Mouse (Mus musculus): Measurements from ENCODE around the gene Wbp2nl.

Wbp2nl gene

DNA sequence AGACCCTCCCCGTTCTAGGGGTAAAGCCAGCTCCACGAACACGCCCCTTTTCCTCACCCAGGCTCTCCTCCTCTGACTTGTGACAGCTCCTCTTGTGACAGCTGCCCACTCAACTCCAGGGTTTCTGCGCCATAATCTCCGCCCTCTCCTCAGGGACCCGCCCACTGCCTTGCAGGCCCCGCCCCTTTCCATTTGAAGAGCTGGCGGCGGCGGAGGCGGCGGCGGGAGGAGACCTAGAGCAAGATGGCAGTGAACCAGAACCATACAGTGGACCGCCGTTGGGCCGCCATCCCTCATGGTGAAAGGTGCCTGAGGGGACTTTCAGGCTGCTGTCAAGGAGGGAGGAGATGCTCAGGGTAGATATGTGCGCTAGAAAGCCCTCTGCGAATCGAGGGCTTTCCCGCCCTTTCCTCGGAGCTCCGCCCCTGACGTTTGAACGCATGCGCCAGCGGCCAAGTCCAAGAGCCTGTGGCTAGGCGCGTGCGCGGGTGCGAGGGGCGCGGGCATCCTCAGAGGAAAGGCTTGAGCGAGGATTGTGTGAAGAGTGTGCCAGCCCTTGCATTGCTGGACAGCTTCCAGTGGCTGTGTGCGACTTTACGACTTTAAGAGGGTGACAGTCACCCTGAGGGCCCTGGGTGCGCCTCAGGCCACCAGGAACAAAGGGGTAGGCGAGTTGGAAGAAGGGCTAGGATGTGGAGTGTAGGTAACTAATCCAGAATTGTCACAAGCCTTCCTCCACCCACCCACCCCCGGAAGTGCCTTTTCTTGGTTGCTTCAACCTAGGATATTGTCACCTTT, at the start of gene Wbp2nl:
Wbp2nl (plus strand) TSS at position 191 of the 798 bp plus-strand sequence.
- peak; percentile 22 for DNase-seq (ENCODE audit: extremely low read depth, insufficient read length, low spot score)

DNA sequence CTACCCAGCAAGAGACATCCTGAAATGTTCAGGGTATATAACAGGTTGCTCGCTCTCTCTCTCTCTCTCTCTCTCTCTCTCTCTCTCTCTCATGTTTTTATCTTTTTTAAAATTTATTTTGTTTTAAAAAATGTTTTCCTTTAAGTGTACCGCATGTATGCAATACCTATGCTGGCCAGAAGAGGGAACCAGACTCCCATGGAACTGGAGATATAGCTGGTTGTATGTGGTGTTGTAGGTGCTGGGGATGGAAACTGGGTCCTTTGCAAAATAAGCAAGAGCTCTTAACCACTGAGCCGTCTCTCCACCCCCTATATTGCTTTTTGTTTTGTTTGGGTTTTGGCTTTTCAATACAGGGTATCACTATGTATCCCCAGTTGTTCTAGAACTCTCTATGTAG, 47.2 kb upstream of the Wbp2nl start:
- DNase-seq (ENCODE audit: extremely low read depth, insufficient read length, low spot score), result no peak

DNA sequence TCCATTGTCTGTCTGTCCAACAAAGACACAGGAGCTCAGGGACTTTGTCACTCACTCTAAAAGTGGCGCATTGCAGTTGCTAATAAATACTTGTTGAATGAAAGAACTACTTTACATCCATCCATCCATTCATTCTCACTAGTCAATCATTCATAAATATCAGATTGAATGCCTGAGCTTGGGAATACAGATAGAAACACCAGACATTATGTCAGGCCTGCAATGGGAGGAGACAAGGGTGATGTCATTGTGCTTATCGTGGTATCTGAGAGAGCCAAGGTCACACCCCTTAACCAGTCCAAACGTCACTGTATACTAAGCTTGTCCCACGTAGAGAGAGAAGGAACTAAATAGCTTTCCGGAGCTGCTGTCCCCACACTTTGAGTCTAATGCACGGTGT, 46.7 kb upstream of the Wbp2nl start, which contains the start of gene 1500009C09Rik:
1500009C09Rik (plus strand) TSS at position 301 of the 400 bp plus-strand sequence.
- DNase-seq (ENCODE audit: extremely low read depth, insufficient read length, low spot score), result no peak

DNA sequence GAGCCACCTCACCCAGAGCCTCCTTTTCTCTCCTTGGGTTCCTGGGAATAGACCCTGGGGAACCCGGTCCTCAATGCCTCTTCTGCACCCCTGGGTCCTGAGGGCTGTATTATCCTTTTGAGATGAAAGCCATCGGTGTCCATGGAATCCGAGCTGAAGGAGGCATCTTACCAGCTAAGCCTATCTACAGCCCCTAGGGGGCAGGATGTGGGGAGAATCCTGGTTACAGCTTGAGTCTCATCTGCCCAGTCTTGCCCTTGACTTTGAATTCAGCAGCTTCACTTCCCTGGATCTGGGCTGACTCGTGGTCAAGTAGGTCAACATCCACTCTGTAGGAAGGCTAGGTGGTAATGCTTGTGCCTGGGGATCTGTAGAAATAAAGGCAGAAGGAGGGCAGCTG, 43.5 kb upstream of the Wbp2nl start:
- DNase-seq (ENCODE audit: extremely low read depth, insufficient read length, low spot score), result no peak

DNA sequence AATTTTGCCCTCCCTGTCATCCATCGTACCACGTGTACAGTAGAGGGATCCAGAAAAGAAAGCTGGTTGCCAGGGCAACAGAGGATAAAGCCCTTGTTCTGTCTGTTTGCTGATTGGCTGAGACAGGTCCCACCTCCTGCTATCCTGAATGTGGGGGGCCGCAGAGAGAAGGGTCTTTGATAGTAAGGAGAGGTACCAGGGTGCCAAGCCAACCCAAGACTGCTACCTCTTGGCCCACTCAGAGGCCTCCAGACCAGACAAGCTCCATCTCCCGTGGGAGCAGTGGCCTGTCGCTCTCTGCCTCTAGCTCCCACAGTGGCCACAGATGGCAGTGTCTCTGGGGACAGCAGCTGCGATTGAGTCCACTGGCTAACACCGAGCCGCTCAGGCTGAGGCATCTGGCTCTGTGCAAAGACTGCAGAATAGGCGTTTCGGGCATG, 42.8 kb upstream of the Wbp2nl start:
- no peak for DNase-seq (ENCODE audit: extremely low read depth, insufficient read length, low spot score)

DNA sequence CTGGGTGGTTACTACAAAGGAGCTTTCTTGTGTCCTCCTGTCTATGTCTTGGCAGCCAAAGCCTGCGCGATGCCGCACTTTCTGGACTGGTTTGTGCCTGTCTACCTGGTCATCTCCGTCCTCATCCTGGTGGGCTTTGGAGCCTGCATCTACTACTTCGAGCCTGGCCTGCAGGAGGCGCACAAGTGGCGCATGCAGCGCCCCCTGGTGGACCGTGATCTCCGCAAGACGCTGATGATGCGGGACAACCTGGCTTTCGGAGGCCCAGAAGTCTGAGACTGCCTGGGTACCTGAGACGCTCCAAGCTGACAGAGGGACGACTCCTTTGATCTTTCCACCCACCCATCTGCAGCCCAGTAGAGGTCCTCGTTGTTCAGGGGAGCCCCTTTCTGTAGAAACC, 39.2 kb upstream of the Wbp2nl start:
- DNase-seq (ENCODE audit: extremely low read depth, insufficient read length, low spot score), result peak; percentile 56

DNA sequence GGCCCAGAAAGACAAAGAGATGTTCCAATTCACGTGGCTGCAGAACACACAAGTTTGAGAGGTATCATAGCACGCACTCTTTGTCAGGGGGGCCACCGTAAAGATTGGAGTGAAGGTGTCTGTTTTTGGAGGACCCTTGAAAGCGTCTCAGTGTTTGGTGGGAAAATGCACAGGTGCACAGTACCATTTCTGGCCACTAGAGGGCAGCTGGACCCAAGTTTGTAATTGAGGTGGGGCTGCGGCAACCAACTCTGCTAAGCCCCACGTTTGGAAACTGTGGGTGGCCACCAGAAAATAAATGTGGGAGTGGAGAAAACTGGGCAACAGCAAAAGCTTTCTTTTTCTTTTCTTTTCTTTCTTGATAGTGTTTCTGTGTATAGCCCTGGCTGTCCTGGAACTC, 32.4 kb upstream of the Wbp2nl start:
- no peak for DNase-seq (ENCODE audit: extremely low read depth, insufficient read length, low spot score)

DNA sequence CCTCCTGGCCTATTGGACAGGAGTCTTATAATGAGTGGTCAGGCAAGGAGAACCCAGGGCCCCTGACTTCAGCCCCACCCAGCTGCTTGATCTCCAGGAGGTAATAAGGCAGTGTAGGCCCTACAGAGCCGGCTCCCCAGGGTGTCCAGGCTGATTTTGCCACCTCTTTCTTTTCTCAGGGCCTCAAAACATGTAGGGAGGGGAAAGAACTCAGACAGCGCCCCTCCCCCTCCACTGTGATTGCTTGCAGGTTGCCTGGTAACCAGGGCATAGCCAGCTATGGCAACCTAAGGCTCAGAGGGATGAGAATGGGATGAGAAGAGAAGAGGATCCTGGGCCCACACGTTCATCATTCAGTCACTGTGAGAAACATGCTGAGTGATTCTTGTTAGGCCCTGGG, 30.6 kb upstream of the Wbp2nl start:
- DNase-seq (ENCODE audit: extremely low read depth, insufficient read length, low spot score), result no peak

DNA sequence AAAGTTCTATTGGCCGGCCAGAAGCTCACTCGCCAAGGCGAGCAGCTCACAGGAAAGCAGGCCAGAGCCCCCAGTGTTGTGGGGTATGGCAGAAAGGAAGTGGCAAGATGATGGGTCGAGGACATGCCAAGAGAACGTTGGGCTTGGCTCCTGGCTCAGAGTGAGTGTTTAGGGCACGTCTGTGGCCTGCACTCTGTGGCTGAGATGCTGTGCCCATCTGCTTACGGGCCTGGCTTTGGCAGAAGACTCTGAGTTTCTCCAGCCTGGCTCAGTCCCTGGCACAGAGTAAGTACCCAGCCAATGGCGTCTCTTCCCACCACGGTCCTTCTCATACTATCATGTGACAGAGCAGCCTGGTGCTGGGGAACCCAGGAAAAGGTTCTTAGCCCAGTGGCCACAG, 30.0 kb upstream of the Wbp2nl start:
- peak; percentile 51 for DNase-seq (ENCODE audit: extremely low read depth, insufficient read length, low spot score)

DNA sequence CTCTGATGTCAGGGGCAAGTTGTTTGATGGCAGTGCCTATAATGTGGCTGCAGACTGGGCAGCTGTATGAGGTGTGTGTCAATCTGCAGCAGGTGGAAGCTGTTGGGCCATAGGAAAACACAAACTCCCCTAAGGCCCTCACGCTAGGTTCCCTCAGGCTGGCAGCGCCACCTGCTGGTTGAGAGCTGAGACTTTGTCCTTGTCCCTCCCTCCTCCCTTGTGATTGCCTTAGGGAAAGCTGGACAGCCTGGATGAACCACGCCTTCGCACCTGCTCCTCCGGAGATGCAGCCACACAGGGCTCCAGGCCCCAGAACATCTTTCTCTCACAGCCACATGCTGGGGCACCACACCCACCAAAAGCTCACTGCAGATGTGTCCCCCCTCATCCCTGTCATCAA, 27.6 kb upstream of the Wbp2nl start:
- no peak for DNase-seq (ENCODE audit: extremely low read depth, insufficient read length, low spot score)

DNA sequence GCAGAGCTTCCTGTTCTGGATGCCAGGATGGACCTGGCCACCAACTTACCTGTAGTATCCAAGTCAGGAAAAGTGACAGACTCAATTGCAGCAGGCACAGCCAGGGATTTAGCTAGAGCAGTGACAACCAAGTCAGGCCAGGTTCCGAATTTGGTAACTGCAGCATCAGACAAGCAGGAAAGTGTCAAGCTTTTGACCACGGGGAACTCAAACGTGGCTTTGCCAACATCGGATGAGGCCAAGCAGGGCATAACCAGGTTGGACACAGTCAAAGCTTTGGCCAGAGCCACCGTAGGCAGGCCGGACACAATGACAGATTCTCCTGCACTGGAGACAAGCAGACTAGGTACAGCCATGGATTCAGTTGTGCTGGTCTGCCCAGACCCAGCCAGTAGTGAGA, 26.5 kb upstream of the Wbp2nl start:
- DNase-seq (ENCODE audit: extremely low read depth, insufficient read length, low spot score), result no peak

DNA sequence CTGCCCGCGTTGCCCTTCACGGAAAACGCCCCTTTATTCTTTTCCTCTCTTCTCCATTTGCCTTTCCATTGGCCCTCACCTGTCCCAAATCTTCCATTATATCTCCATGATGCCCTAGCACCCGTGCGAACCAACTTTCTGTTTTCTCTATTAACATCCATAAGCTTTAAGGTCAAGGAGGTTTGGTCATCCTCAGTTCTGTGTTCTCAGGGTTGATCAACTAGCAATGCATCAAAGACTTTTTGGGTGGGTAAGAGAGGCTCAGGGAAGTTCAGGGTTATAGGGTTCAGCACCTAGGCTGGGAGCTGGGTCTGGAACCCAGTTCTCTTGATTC, 24.2 kb upstream of the Wbp2nl start, which contains the start of gene Sept3:
Sept3 (plus strand) TSS at position 301 of the 334 bp plus-strand sequence.
- no peak for DNase-seq (ENCODE audit: extremely low read depth, insufficient read length, low spot score)

DNA sequence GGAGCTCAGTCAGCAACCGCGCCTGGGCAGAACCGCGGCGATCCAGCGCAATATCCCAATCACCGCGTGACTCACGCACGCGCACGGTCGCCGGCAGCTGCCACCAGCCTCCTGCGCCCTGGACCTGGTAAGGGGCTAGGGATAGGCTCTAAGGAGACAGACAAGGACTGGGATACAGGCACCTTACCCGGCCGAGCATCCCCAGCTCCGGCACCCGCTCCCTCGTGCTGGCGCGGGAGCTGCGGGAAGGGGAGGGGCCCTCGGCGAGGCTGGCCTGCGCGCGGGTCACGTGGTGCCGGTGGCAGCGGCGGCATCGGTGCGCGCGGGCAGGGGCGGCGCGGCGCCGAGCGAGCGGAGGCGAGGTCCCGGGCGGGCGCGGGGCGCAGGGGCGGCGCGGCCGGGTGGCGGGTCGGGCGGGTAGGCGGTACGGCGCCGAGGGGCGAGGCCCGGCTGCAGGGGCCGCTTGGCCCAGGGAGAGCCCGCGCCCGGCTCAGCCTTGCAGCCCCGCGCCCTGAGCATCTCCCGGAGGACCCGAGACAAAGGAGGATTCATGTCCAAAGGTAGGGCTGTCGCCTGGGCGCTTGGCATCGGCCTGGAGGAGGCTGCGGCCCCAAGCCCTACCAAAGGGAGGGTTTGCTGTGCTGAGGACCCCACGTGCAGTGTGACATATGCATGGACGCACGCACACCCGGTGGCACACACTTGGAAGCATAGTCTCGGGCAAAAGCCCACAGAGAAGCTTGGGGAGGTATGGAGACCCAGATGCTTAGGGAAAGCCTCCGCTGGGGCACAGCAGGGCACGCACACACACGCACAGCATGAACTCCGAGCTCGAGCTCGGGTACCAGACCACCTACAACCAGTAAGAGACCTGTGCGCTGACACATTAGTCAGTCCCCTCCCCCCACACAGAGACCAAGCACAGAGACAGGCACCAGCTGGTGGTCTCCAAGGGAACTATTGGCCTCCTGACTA, 23.5 kb upstream of the Wbp2nl start:
- no peak for DNase-seq (ENCODE audit: extremely low read depth, insufficient read length, low spot score)

DNA sequence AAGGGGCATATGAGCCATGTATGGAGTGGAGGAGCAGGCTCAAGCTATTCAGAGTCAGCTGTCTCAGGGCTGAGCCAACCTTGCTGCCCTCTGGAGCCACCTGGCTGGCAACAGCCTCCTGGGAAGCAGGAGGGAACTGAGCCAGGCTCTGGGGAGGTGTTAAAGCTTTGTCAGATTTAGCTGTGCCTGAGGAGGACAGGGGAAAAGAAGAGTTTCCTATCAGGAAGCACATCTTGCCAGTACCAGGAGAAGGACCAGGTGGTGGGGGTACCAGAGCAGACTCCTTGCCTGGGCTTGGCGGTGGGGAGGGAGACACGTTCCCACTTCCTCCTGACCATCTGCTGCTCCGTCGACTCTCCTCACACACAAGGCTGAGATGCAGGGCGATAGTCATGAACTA, 21.2 kb upstream of the Wbp2nl start:
- no peak for DNase-seq (ENCODE audit: extremely low read depth, insufficient read length, low spot score)

DNA sequence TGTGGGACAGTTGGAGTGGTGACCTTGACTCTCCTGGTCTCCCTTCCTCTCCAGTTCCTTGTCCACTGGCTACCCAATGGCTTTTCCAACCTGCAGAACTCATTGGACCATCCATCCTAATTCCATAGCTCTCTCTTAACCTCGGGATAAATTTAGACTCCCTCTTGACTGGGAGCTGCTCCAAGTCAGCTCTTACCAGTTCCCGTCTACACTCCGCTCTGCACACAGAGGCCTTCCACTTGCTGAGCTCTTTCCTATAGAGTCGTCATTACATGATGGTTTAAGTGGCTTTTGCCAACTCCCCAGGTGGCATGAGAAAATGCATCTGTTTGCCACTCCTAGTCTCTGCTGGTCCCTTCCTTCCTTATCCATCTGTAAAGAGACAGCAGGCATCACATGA, 18.1 kb upstream of the Wbp2nl start:
- DNase-seq (ENCODE audit: extremely low read depth, insufficient read length, low spot score), result no peak

DNA sequence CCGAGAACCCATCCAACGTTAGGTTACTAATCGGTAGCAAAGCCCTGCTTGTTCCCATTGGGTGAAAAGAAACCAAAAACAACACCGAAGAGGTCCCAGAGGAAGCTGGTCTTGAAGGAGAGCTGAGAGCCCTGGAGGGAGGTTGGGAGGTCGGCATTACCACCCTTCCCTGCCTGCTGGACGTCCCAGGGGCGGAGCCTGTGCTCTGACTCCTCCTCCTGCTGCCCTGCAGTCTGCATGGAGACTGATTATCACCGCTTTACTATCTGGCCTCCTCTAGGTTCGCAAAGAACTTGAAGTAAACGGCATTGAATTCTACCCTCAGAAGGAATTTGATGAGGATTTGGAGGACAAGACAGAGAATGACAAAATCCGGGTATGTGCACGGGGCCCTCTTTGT, 12.6 kb upstream of the Wbp2nl start:
- DNase-seq (ENCODE audit: extremely low read depth, insufficient read length, low spot score), result no peak

DNA sequence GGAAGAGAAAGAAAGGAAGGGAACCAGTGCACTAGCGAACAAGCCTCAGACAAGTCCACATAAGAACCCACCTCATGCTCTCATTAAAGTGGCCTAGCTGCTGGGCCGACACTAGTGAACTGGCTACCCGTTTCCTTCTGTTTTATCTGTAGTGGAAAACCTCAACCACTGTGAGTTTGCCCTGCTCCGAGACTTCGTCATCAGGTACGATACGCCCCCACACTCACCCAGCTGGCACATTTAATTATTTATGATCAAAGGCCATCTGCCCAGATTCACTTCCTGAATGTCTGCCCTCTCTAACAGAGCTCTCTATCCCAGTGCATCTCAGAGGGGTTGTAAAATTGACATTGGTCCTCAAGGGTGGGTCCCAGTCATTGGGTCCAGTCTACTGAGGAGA, 8.5 kb upstream of the Wbp2nl start:
- no peak for DNase-seq (ENCODE audit: extremely low read depth, insufficient read length, low spot score)

DNA sequence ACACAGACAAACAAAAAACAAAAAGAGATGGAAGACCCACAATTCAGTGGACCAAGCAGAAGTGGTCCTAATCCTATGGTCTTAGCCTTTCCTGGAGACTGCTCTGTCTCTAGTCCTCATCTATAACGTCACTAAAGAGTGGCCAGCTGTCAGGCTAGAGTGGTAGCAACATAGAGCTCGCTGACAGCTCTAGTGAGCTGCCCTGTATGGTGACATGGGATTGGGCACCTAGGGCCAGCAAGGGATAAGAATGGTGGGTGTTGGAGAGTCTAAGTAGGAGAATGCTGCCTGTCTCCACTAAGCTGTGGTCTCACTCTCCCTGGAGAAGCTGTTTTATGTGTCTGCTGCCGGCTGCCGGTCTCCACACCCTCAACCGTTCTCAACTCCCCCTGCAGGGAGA, 5.9 kb upstream of the Wbp2nl start:
- no peak for DNase-seq (ENCODE audit: extremely low read depth, insufficient read length, low spot score)

DNA sequence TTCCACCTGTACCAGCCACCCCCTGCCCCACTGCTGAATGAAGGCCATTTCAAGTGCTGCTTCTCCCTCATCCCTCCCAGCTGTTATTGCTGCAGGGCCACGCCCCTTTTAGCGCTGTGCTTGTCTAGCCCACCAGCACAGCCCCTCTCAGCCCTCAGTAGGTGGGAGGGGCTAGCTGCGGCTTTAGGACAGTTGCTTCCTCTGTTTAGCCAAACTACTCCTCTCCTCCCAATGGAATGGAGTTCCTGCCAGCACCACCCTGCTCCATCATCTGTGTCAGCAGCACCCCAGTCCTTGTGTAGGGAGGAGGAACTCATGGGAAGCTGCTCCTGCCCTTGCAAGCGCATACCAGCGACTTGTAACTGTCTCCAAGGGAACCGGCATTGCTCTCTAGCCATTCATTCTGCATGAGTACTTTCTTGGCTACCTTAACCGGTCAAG, 5.5 kb upstream of the Wbp2nl start:
- DNase-seq (ENCODE audit: extremely low read depth, insufficient read length, low spot score), result no peak

DNA sequence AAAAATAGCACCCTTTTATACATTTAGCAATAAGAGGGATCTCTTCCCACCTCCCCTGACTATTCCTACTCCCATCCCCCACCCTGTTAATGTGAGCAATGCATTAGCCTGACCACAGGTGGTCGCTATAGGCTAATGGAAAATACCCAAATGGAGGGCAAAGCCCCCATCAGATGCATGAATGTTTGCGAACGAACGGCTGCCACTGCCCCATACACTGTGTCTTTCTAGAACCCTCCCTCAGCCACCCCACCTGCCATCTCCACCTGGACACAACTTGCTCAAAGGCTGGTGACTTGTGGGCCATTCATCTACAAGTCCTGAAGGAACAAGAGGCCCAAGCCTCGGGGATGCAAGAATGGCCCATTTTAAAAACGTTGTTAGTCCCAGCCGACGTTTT, 4.7 kb upstream of the Wbp2nl start:
- no peak for DNase-seq (ENCODE audit: extremely low read depth, insufficient read length, low spot score)

DNA sequence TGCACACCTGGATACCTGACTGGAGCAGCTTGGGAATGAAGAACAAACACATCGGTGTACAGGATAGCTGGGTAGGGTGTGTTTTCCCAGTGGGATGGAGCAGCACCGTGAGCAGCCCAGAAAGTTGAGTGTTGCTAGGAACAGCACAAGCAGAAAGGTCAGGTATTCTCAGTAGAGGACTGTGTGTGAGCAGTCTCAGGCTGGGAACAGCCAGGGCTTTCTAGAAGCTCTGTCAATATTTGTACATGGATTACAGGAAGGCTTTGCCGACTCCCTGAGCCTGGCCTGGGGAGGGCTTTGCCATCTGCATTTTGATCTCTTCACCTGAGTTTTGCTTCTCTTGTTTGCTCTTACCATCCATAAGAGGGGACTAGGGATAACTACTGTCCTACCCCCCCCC, 8.4 kb downstream of the Wbp2nl start:
- DNase-seq (ENCODE audit: extremely low read depth, insufficient read length, low spot score), result no peak

DNA sequence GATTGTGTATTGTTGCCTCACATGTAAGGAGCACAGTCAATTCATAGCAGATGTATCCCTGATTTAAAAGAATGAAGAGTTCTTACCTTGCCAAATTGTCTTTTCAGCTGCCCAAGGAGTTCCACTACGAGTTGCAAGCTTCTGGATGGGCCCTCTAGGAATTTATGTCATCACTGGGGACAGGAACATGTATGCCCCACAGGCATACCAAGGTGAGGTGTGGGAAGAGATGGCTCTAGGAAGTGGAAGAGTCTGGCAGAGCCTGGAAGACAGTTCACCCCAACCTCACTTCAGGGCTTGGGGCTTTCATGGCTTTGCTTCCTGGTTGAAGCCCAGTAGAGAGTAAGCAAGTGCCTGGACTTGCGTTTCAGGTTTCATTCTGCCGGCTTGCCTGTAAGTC, 9.7 kb downstream of the Wbp2nl start:
- no peak for DNase-seq (ENCODE audit: extremely low read depth, insufficient read length, low spot score)

Data from 3134 (cell line).